Mouse (Mus musculus) thymus, postnatal 10 days (tissue): Measurements from ENCODE around the gene Josd2.

Experiments used
- DNase-seq, 2 experiments: peaks; one replicate each; pipeline ENCODE4 v3.0.0; 2021; ENCODE audit warnings: low spot score in 2 of 2

Josd2 gene

DNA sequence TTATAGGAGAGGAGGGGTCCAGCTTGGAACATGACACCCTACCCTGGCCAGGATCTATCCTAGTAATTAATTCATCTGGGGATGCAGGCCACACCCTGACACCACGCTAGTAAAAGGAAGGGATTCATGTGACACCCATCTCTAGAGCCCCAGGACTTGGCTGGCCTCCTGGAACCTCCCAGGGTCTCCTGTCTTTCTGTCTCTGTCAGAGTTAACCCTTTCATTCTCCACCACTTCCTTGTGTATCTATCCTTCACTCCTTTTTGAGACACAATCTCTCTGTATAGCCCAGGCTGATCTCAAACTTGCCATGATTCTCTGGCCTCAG, 4.7 kb downstream of the Josd2 start:
- no peak for DNase-seq

DNA sequence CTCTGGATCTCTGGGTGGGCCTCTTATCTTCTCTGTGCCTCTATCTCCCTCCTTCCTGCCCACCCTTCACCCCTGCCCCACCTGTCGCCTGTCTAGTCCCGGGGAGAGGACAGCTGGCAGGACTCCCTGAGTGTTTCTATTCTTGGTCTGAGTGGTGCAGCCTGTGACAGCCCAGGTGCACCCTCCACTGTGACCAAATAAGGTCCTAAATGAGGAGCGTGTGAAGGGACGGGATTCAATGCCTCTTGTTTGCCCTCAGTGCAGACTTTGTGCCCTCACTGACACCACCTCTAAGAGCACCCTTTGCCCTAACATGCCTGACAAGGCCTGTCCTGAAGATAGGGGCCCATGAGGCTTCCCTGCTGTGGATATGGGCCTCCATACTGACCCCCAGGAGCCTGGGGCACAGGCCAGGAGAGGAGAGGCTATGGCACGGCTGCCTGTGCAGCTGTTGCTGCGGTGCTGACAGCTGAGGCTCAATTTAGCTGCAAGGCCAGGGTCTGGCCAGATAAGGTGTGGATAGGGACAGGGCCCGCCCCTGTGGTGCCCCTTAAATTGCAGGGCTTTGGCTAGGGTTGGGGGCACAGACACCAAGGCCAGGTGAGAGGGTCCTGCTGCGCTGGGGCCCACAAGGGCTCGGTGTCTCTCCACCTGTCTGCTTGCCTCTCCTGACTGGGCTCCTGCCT, 5.3 kb downstream of the Josd2 start:
- DNase-seq: no peak

DNA sequence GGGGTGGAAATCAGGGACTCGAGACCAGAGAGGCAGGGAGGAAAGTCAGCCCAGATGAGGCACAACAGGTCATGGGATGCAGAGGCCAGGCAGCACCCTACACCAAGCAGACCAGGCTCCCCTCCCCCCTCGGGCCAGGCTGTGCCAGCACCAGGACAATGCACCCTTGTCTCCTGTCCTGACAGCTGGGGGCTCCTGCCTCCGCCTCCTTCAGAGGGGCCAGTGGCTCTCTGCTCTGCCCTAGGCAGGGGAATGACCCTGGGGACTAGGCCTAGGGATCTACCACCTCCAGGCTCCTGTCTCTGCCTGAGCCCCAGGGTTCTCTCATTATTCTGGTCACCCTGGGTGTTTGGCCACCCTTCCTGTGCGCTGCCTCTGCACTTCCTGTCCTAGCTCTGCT, 6.6 kb downstream of the Josd2 start:
- no peak for DNase-seq

DNA sequence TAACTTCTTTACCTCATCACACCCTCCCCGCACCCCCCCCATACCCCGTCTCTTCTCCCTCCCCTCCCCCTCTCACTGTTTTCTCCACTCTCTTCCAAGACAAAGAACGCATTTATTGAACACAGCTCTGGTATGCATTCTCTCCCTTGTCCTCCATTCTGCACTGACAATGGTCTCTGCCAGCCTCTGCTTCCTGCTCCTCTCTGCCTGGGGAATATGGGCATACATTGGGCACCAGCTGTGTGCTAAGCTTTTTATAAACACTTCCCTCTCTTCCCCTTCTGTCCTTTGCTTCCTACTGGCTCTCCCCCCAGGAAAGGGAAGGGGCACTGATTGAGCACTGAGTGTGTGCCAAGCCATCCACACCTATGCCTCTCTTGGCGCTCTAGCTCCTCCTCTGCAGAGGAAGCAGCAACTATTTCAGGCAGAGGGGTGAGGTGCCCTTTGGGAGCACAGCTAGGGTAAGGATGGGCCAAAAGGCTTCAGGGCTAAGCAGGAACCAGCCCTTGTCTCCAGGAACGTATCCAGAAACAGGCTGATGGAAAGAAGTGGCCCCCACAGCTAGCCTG, 7.3 kb downstream of the Josd2 start:
- DNase-seq: no peak

DNA sequence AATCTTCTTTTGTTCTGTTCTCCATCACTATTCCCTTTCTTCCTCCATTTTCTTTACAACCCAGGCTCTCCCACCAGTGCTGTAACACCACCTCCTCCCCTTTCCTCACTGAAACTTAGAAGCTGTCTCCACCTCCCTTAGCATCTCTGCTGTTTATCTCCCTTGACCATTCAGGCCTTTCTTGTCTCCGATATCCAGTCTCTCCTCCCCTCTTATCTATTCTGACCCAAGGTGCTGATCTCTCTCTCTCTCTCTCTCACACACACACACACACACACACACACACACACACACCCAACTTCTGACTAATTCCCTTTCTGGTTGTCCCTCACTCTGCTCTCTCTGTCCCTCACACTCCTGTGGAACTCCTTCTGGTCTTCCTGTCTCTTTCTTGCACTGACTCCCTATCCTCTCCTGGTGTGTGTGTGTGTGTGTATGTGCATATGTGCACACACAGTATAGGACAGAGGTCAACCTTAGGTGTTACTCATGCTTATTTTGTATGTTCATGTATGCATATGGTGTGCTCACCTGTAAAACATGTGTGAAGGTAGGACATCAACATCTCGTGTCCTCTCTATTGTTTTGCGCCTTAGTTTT, 15.2 kb downstream of the Josd2 start:
- DNase-seq: no peak

DNA sequence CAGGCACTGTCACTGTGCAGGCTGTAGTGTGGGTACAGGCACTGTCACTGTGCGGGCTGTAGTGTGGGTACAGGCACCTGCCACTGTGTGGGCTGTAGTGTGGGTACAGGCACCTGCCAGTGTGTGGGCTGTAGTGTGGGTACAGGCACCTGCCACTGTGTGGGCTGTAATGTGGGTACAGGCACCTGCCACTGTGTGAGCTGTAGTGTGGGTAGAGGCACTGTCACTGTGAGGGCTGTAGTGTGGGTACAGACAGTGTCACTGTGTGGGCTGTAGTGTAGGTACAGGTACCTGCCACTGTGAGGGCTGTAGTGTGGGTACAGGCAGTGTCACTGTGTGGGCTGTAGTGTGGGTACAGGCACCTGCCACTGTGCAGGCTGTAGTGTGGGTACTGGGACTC, 16.3 kb downstream of the Josd2 start:
- DNase-seq: no peak

DNA sequence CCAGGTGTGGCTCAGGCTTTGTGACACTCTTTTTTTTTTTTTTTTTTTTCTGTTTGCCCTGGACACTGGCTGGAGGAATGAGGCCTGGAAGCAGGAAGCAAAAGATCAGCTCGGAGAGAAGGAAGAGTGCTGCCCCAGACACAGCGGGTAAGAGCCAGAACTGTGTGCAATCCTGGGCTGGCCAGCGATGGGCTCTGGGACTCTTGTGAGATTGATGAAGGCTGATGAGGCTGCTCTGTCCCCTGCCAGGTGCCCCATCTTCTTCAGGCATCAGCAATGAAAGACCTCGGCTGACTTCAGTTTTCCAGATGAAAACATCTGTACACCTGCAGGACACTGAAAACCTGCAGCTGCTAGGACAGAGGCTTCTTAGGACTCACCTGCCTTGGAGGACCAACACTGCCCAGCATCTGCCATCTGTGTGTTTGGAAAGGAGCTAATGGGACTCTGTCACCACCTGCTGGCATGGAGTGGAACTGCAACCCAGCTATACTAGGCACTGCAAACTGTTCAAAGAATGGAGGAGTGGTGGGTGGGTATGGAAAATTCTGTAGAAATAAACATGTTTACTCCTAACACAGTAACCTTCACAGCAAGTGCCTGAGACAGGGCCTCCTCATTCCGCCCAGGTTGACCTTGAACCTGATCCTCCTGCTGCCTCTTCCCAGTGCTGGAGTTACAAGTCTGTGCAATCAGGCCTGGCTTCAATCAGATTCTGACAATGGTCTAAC, 17.2 kb downstream of the Josd2 start:
- peak in 1 of 2 experiments; percentile 74 for DNase-seq

DNA sequence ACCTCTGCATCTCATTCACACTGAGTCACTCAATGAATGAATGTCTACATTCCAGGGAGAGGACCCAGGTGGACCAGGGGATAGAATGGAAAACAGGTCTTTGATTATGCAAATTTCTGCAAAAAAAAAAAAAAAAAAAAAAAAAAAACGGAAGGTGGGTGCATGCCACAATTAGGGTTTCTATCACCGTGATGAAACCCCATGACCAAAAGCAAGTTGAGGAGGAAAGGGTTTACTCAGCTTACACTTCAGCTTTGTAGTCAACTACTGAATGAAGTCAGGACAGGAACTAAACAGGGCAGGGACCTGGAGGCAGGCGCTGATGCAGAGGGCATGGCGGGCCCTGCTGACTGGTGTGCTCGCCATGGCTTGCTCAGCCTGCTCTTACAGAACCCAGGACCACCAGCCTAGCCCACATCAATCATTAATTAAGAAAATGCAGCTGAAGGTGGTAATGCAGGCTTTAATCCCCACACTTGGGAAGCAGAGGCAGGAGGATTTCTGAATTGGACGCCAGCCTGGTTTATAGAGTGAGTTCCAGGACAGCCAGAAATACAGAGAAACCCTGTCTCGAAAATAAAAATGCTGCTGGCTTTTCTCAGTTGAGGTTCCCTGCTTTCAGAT, 17.9 kb downstream of the Josd2 start:
- DNase-seq: no peak

DNA sequence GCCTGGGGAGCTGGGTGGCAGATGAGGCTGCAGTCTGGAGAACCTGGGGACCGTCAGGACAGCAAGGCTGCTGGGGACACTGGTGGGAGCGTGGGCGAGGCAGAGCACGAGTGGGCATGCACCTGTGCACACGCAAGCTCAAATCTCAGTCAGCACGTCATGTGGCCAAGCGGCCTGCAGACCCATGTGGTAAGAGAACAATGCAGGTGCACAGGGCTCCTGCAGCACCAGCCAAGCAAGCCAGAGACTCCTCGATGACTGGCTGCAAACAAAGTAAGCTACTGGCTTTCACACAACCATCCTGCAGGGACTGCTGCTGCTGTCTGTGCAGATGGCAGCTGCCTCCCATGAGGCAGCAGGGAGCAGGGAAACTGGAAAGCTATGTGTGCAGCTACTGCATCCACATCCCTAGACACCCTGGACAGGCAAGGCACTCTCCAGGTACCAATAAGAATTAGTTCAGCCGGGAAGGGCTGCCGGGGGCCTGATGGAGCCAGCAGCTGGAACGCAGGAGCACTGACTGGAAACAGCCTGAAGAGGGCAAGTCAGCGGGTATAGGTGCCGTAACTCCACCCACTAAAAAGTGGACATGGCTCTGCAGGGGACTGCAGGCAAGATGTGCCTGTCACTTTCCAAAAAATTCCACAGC, 19.3 kb downstream of the Josd2 start:
- DNase-seq: no peak

DNA sequence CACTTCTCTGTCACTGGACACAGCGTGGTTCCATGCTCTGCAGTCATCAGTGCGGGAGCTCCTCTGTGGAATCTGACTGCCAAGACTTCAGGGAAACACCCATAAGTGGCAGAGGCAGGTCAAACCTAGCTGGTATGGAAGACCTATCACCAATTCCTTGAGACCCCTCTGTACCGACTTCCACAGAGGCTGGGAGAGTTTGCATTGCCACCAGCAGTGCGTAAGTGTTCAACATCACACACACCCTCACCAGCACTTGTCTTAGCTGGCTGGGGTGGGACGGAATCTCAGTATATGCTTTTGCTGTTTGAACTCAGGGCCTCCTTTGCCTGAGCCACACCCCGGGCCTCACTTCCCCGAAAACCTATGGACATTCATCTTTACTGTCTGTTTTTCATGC, 20.2 kb downstream of the Josd2 start:
- no peak for DNase-seq

DNA sequence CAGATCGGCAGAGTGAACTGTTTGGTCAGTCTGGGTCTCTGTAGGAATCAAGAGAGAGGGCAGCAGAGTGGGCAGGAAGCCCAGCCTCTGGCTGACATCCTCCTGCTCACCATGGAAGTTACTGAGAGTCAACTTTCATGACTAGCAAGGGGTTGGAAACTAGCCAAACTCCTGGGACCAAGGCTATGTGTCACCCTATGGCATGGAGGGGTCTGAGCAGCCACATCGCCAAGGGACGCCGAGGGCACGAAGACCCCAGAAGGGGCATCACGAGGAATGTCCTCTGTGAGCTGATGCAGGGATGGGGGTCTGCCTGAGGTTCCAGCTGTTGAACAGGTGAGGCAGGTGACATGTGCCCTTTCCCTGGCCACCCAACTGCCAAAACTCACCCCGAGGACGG, 20.8 kb downstream of the Josd2 start:
- no peak for DNase-seq

DNA sequence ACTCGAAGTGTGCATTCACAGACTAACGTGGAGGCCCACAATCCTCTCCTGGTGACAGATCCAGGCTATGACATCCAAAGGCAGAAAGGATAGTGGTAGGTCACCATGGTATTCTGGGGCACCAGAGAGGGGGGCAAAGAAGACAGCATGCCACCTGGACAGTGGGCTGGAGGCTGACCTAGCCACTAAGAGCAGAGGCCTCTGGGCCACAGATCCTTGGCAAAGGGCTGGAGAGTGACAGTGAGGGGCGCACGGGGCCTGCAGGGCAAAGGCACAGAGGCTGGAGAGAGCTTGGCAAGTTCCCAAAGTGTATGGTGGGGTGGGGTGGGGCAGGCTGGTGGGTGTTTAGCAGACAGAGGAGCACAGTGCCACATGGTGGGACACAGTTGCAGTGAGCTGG, 22.5 kb downstream of the Josd2 start:
- no peak for DNase-seq

DNA sequence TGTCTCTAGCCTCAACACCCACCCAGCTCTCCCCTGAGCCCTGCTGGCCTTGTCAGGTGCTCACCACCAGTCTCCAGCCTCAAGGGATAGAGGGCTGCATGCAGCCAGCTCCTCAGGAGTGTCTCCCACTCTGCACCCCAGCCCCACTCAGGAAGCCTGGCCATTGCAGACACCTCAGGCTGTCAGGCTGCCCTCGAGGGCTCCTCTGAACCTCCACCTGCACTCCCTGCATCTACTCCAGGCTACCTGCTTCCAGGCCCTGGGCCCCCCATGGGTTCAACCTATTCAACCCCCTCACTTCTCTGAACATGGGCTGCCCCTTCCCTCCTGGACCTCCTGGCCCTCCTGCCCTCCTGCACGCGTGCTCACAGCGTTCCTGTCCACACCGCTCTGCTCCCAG, 23.6 kb downstream of the Josd2 start:
- DNase-seq: no peak

DNA sequence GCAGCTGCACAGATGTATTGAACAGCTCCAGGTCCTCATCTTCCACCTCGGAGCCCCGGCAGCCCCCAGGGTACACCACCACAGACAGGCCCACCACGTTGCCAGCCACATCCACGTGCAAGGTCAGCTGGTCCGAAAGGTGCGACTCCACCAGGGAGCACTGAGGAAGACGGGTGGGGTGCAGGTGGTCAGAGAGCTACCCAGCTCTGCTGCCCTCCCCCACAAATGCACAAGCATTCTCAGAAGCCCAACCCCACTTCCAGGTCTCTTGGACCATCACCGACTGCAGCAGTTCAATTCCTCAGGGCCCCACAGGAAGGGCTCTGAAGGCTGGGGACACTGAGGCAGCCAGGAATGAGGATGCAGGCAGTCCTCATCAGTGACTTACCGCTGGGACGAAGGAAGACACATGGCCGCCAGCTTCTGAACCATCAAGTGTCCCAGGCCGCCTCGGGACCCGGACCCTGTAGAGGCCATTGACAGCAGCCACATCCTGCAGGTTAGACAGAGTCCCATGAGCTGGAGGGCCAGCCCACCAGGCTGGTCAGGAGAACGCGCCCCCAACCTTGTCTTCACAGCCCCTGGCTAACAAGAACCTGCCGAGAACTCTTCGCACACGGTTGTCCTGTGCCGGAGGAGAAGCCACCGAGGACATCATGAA, 24.5 kb downstream of the Josd2 start:
- no peak for DNase-seq

DNA sequence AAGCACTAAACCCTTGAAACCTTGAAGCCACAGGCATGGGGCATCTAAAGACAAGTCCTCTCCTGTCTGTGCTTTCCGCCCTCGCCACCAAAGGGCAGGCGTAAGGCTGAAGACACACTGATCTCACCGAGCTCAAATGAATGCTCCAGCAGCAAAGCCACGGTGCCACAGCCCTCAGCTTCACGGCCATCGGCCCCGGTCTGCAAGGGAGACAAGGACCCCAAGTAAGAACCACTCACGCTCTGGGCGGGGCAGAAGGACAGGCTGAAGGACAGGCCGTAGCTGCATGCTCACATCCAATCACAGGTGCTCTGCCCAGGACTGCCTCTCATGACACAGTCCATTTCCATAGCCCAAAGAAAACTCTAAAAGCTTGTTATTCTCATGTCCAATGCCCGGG, 26.9 kb downstream of the Josd2 start:
- no peak for DNase-seq

DNA sequence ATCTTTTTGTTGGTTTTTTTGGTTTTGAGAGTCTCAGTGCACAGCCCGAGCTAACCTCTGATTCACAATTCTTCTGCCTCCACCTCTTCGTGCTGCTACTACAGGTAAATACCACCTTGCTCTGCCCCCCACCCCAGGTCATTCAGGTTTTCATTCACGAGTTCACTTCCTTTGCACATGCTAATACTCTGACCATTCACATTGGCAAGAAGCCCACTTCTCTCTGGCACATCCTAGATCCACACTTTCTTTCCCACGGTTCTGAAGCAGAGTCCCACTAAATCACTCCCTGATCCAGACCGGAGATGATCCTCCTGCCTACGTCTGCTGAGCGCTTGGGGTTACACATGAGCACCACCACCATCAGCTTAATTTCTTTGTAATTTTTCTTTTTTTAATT, 27.3 kb downstream of the Josd2 start:
- no peak for DNase-seq

DNA sequence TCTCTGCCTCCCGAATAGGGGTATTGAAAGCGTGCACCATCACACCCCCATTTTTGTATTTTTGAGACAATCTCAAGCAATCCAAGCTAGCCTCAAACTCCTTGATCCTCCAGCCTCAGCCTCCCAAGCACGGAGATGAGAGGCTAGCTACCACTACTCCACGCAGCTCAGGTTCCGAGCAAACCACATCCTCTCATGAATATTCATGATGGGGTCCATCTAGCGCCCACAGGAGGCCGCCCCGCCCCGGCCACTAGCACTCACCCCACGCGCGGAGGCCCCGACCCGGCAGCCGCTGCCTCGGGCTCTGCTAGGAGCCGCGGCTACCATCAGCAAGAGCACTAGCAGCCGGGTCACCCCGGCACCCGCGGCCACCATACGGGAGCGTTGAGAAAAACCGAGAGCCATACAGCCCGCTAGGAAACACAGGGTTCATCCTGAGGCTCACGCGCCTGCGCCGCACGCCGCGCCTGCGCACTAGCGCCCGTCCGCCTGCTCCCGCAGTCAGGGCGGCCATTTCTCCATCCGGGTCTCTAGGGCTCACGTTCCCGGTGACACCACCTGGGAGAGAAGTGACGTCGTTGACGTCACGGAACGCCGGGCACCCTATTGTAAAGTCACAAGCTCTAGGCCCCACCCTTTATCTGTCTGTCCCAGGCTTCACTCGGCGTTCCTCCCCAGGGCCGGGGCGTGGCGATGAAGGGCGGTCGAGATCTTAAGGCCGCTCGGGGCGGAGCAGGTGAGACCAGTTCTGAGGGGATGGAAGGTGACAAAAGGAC, 28.4 kb downstream of the Josd2 start, which contains the start of the genes Emc10 and Fam71e1:
Emc10 (minus strand) TSS at position 538 of the 779 bp plus-strand sequence.
Fam71e1 (plus strand) TSS at position 590 of the 779 bp plus-strand sequence.
- DNase-seq: peak; percentile 97 to 99

DNA sequence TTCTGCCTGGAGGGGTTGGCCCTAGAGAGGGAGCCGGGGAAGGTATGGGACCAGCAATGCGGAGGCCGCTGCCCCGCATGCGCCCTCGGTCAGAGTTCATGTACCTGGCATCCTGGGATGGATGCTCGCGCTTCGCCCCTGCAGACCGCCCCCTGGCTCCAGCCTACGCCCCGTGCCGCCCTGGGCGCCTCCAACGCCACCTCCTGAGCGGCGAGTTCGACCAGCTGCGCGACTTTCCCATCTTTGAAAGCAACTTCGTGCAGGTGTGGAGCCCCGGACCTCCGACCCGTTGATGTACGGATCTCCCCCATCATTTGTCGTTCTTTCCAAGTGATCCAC, 29.0 kb downstream of the Josd2 start:
- no peak for DNase-seq

DNA sequence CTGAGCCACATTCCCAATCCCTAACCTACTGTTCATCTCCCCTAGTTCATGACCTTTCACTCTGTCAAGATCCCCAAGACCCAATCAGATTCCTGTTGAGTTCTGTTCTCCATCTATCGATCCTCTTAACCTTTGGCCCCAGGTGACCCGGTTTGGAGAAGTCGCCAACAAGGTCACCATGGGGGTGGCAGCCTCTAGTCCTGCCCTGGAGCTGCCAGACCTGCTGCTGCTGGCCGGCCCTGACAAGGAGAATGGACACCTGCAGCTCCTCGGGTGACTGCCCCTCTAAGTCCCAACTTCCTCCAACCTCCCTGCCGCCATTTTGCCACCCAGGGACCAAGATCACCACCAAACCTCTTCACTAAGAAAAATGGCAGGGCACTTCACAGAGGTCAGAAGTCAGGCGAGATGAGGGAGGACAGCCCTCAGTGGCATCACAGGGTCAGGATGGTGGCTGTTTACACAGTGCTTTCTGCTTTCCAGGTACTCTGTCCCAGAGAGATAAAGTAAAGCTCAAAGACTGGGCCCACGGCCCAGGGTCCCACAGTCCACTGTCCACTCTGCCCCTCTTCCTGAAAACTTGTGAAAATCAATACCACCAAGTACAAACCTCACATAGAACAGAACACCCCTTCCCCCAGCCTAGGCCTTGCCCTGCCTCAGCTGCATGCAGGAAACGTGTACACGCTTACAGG, 29.7 kb downstream of the Josd2 start:
- DNase-seq: no peak

DNA sequence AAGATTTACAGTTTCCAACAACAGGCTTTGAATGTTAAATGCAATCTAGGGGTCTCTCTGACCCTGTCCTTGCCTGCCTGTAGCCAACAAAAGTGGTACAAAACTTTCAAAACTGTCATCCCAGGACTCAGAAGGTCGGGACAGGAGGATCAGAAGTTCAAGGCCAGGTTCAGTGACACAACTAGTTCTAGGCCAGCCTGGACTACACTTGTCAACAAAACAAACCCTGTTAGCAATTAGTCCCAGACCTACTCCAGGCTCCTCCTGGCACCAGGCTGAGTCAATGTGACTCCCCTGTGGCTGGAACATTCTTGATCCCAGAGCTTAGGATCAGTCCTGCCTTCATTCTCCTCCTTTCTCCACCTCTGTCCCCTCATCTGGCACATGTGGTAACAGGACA, 31.1 kb downstream of the Josd2 start:
- DNase-seq: no peak
